Mouse (Mus musculus) heart, postnatal 0 days (tissue): ENCODE measurements around the gene 1500009C09Rik. TPM values are rescaled to one million over a fixed set of nuclear protein-coding genes. Genes with fewer than 3 reads are reported as not detected.

ENCODE experiments used
- ATAC-seq: fragments of 200-750 bp; cut with Nextera tagmentation; 2 replicates; pipeline ENCODE4 v1.8.0; 2017; ENCODE audit warnings: low read depth, moderate number of reproducible peaks, moderate library complexity; ENCODE audit not compliant: insufficient read depth
- DNase-seq: peaks from one replicate; pipeline ENCODE4 v3.0.0-alpha.2; 2016; ENCODE audit warnings: low spot score
- H3K27ac ChIP-seq: fragments of 300-500 bp; sonication (generic); 2 replicates; pipeline ENCODE4 v1.5.1; 2014; ENCODE audit warnings: low read depth, mild to moderate bottlenecking
- H3K27me3 ChIP-seq: fragments of 300-500 bp; sonication (generic); 2 replicates; pipeline ENCODE4 v1.6.1; 2014; ENCODE audit warnings: low read length, mixed read lengths; ENCODE audit not compliant: control insufficient read depth, insufficient read depth
- H3K36me3 ChIP-seq: fragments of 300-500 bp; sonication (generic); replicated peaks from 2 replicates; pipeline ENCODE4 v1.6.1; 2014; ENCODE audit warnings: low read length, mixed read lengths; ENCODE audit not compliant: control insufficient read depth, insufficient read depth
- H3K4me1 ChIP-seq: fragments of 300-500 bp; sonication (generic); 2 replicates; pipeline ENCODE4 v1.6.1; 2014; ENCODE audit warnings: antibody characterized with exemption; ENCODE audit not compliant: control insufficient read depth, insufficient read depth
- H3K4me2 ChIP-seq: fragments of 300-500 bp; sonication (generic); 2 replicates; pipeline ENCODE4 v1.6.1; 2014; ENCODE audit warnings: low read depth, mild to moderate bottlenecking, low read length, moderate library complexity
- H3K4me3 ChIP-seq: fragments of 300-500 bp; sonication (generic); 2 replicates; pipeline ENCODE4 v1.5.1; 2014; ENCODE audit warnings: low read depth, low read length
- H3K9ac ChIP-seq: fragments of 300-500 bp; sonication (generic); replicated peaks from 2 replicates; pipeline ENCODE4 v1.6.1; 2014; ENCODE audit warnings: low read depth, low read length, mixed read lengths
- H3K9me3 ChIP-seq: fragments of 300-500 bp; sonication (generic); replicated peaks from 2 replicates; pipeline ENCODE4 v1.6.1; 2016; ENCODE audit warnings: low read length; ENCODE audit not compliant: control insufficient read depth
- CTCF ChIP-seq: IDR thresholded peaks from 2 replicates; pipeline ENCODE4 v1.5.1; 2016; ENCODE audit warnings: antibody characterized with exemption, control low read depth, low read depth
- EP300 ChIP-seq: IDR thresholded peaks from 2 replicates; pipeline ENCODE4 v1.6.1; 2016; ENCODE audit warnings: antibody characterized with exemption, low read depth
- WGBS: fragments of 180-500 bp; shearing (Covaris S2); extraction: QIAGEN DNeasy Blood & Tissue Kit; methylation state at CpG from one replicate; pipeline ENCODE4 v1.1.7; 2014; 5-methylcytosine and 5-hydroxymethylcytosine counted together
- polyA plus RNA-seq: library from polyadenylated mRNA; unstranded; fragments of >200 nt; fragmentation: Nextera tagmentation; extraction: Ambion mirVana; gene quantifications from 2 replicates; pipeline ENCODE4 v1.2.1, GENCODE M21; 2015
- total RNA-seq: library from RNA; depleted of rRNA; stranded (reverse); fragments of >200 nt; gene quantifications from 2 replicates; pipeline ENCODE4 v1.2.3, GENCODE M21; 2014; ENCODE audit warnings: low replicate concordance

Gene 1500009C09Rik
- total and polyA plus RNA-seq, 2 experiments from 2014 or later: not detected

DNA sequence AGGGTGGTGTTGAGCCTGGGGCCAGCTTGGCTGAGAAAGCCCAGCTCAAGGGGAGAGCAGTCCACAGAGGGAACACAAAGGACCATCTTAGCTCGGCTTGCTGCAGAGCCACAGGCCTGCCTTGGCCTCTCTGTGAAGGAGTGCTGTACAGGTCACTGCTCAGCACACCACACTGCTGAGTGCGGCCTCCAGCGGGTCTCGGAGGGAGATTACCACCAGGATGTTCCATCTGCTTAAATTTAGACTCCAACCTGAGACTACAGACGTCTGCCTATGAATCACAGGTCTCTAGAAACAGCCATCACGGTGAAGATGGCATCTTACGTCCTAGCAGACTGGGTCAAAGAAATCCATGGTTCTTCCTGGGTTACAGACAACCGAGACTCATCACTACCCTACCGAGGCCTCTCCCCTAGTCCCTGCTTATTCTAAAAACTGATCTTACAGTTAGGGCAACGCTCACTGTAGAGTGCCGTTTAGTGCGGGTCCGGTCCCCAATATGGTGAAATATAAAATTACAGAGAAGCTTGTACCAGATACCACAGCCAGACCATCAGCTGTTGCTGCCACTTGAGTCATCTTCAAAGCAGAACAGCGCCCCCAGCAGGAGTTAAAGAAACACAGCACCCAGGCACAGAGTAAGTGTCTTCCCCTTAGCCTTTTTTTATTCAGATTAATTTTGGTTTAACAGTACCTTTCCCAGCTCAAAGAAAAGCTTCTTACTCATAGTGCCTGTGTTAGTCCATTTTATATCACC is 30.9 kb upstream of the 1500009C09Rik start:
- no peak overlapping the region for H3K27ac ChIP-seq
- TF ChIP-seq EP300 (no peak), CTCF (no peak)
- H3K4me2 ChIP-seq: no peak overlapping the region
- WGBS: 71% methylated on average over 14 of the region's 14 CpGs
- no peaks in the 10 kb centered on the region for H3K9me3 ChIP-seq
- no peaks in the 10 kb centered on the region for H3K36me3 ChIP-seq
- no peak overlapping the region for H3K9ac ChIP-seq
- H3K4me1 ChIP-seq: peaks cover 2% of the 10 kb centered on the region
- H3K4me3 ChIP-seq: no peak overlapping the region
- DNase-seq (no peak), ATAC-seq (no peak)
- H3K27me3 ChIP-seq: peaks cover 75% of the 10 kb centered on the region

DNA sequence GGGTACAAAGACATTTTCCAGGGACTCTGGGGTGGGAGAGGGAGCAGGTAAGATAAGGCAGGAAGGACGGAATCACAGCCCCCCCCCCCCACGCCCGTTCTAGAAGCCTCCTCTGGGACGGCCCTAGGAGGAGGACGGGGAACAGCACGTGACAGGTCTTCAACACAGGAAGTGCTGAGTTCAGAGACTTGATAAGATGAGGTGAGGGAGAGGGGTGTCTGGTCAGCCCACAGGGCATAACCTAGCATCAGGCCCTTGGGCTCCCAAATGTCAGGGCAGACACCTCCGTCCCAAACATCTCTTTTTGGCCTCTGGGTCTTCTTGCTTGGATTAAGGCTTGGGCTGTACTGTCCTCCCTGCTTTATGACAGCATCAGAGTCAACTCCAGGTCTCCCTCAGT is 28.9 kb upstream of the 1500009C09Rik start:
- H3K4me1 ChIP-seq: no peaks in the 10 kb centered on the region
- no peak for TF ChIP-seq CTCF
- no peak for TF ChIP-seq EP300
- H3K9ac ChIP-seq: no peak overlapping the region
- no peak overlapping the region for H3K4me2 ChIP-seq
- WGBS: 20% methylated on average over 6 of the region's 7 CpGs
- H3K27me3 ChIP-seq: peaks cover 58% of the 10 kb centered on the region
- H3K9me3 ChIP-seq: no peaks in the 10 kb centered on the region
- no peak for DNase-seq
- H3K36me3 ChIP-seq: no peaks in the 10 kb centered on the region
- no peak overlapping the region for H3K4me3 ChIP-seq
- 0 out of 2 replicates have a peak, but pooled peaks have one; percentile 33 for ATAC-seq
- no peak overlapping the region for H3K27ac ChIP-seq

GRCm38 (mm10) chr15:82223657-82224601 is 28.3 kb upstream of the 1500009C09Rik start, which contains the start of gene Tnfrsf13c:
TSS of gene Tnfrsf13c (minus strand) at chr15:82224369.
- ATAC-seq (0 out of 2 replicates have a peak, but pooled peaks have one; percentile 42), DNase-seq (no peak)
- Histone ChIP-seq H3K4me2 (peak within 1 kb of the TSS; percentile 64), H3K4me1 (no peaks in the 10 kb centered on the region), H3K27me3 (peaks cover 51% of the 10 kb centered on the region), H3K4me3 (peak within 1 kb of the TSS; percentile 42), H3K9ac (no peak within 1 kb of the TSS; the same call in 1 of the 2 replicates), H3K36me3 (no peaks in the 10 kb centered on the region), H3K9me3 (no peaks in the 10 kb centered on the region), H3K27ac (no peak within 1 kb of the TSS)
- WGBS: 1% methylated on average over 44 of the region's 44 CpGs
- no peak for TF ChIP-seq EP300
- no peak for TF ChIP-seq CTCF

- Histone ChIP-seq H3K9ac (no peak overlapping the region), H3K27ac (no peak overlapping the region), H3K4me3 (peak overlapping the region; percentile 42; the same call in 1 of the 2 replicates), H3K4me2 (peak overlapping the region; percentile 64), H3K36me3 (no peaks in the 10 kb centered on the region), H3K9me3 (no peaks in the 10 kb centered on the region), H3K4me1 (no peaks in the 10 kb centered on the region), H3K27me3 (peaks cover 49% of the 10 kb centered on the region)
- DNase-seq (no peak), ATAC-seq (no peak)
- no peak for TF ChIP-seq EP300
- TF ChIP-seq CTCF: no peak
- WGBS: 40% methylated on average over 7 of the region's 7 CpGs
Measured at GRCm38 (mm10) chr15:82224602-82225215, 27.5 kb upstream of the 1500009C09Rik start.

- Histone ChIP-seq H3K27me3 (peaks cover 54% of the 10 kb centered on the region), H3K4me3 (no peak overlapping the region), H3K9ac (no peak overlapping the region), H3K4me2 (no peak overlapping the region), H3K4me1 (no peaks in the 10 kb centered on the region), H3K27ac (no peak overlapping the region), H3K9me3 (no peaks in the 10 kb centered on the region), H3K36me3 (no peaks in the 10 kb centered on the region)
- TF ChIP-seq EP300 (no peak), CTCF (no peak)
- 79% methylated on average over 5 of the region's 5 CpGs for WGBS
- DNase-seq: no peak
- ATAC-seq: no peak
Measured at GRCm38 (mm10) chr15:82225769-82226168, 26.4 kb upstream of the 1500009C09Rik start.
